Mouse (Mus musculus): ENCODE data around the gene Astn2.
"Not testable (repeated sequence)": the region's sequence is repeated elsewhere in the genome, so short reads cannot be mapped to it uniquely, and the experiment has no call there.

Astn2 gene

DNA sequence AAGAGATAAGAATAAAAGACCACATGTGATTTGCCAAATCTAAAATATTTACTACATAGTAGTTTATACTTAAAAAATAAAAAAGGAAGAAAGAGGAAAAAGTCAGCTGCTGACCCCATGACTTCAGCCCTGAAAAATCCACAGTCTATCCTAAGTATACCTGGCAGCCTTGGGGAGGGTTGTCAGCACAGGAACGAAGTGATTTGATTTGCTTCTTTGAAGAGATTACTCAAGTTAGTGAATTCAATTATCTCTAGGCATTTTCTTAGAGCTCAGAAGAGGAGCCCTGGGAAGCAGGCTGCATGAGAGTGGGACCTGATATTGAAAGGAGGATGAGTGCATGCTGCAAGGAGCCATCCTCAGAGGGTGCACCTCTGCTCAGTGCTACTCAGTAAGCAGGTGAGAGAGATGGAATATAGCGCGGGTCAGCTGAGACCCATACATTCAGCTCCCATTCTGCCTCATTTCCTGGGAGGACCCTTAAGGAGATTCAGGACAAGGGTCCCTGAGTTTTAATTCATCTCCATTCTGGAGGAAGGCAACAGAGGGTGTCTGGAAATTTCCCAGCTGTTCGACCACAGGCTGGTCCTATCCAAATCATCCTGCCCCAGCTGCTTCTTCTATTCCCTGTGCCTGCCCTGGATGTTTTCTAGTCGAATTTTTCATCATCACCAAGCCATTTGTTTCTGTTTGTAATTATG is 646.1 kb downstream of the Astn2 start:
- DNase-seq (ENCODE audit: low spot score in 2 of 2), result no peak

DNA sequence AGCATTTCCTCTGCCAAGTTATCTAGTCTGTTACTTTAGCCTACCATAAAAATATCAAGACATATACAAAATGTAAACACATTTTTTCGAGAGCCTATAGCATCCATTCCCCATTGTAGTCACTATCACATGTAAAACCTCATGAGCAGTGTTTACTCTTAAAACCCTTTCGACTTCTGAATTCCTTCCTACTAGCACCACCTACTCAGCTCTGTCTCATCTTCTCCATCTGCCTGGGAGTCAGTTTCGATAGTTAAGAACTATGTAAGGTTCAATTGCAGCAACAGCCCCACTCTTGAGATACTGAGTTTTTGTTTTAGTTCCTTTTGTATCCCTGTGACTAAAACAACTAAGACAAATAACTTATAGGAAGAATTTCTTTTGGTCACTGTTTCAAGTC is 651.5 kb downstream of the Astn2 start:
- DNase-seq (ENCODE audit: low spot score in 2 of 2), result no peak

DNA sequence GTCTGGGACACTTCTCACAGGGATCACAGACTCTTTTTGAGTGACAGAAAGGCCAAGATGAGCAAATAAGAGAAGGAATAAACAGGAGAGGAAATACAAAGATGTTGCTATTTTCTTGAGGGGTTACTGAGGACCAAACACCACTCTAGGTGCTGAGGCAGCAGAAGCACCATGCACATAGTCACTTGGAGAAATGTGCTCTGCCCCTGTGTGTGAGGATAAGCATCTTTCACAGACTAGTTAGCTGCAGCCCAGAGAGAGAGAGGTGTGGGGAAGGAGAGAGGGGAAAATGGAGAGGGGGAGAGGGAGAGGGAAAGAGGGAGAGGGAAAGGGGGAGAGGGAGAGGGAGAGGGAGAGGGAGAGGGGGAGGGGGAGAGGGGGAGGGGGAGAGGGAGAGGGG is 659.6 kb downstream of the Astn2 start:
- no peak for DNase-seq (ENCODE audit: low spot score in 2 of 2)

GRCm38 (mm10) chr4:65744088-65744610 is 660.3 kb downstream of the Astn2 start:
- DNase-seq (ENCODE audit: low spot score in 2 of 2), result no peak

DNA sequence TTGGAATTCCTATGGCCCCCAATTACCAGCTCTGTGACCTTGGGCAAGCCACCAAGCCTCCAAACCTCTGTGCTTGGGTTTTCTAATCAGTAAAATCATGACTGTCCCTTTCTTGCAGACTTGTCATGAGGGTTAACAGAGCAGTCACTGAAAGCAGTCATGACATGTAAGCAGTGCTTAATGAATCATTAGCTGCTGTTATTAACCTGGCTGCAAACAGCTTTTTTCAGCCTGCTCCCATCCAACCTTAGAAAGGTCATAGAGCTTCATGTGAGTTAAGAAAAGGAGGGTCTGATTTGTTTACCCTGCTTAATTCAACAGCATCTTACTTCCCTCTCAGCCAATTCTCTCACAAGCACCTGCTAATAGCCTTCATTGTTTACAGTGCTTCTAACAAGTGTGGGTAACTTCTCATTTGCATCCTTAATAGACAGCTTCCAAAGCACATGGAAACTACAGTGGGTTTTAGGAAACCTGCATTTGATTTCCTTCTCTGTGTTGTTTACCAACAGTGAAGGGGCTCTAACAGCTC is 661.2 kb downstream of the Astn2 start:
- no peak for DNase-seq (ENCODE audit: low spot score in 2 of 2)

- DNase-seq (ENCODE audit: low spot score in 2 of 2), result no peak
Observed at GRCm38 (mm10) chr4:65724414-65724813, 680.0 kb downstream of the Astn2 start.

- DNase-seq (ENCODE audit: low spot score in 2 of 2), result no peak
Observed at GRCm38 (mm10) chr4:65719610-65720009, 684.8 kb downstream of the Astn2 start.

GRCm38 (mm10) chr4:65717899-65718298 is 686.5 kb downstream of the Astn2 start:
- no peak for DNase-seq (ENCODE audit: low spot score in 2 of 2)

DNA sequence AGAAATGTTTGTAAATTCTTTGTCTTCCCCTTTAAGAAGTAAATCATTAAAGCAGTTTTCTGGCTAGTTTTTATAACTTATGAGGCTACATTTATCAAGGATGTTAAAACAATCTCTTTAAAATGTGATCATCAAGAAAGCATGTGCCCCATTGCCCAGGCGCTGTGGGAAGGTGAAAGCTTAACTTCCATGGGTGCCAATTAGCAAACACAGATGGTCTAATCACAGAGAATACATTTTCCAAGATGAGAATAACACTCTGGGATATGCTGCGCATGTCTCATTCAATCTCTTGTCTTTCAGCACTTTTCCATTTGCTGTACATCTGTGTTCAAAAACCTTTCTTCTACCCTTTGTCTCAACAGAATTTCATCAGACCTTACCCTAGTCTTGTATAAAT is 688.3 kb downstream of the Astn2 start:
- DNase-seq (ENCODE audit: low spot score in 2 of 2), result no peak

- no peak for DNase-seq (ENCODE audit: low spot score in 2 of 2)
Observed at GRCm38 (mm10) chr4:65711678-65712077, 692.7 kb downstream of the Astn2 start.

DNA sequence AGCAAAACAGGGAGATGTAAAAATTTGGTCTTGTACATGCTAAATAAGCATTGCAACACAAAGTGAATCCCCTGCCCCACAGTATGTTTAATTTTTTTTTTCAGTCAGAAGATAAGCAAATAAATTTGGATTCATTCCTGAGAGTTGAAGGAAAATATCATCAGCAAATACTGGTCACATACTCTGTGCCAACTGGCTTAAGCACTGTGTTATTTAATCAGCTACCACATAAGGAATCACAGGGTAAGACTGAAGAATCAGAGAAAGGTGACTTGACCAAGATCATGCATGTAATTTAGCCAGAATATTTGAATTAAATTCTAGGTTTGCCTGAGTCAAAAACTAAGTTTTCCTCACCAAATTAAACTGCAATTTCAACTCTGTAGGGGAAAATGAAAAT is 693.8 kb downstream of the Astn2 start:
- DNase-seq (ENCODE audit: low spot score in 2 of 2), result no peak

GRCm38 (mm10) chr4:65701848-65702247 is 702.6 kb downstream of the Astn2 start:
- no peak for DNase-seq (ENCODE audit: low spot score in 2 of 2)

DNA sequence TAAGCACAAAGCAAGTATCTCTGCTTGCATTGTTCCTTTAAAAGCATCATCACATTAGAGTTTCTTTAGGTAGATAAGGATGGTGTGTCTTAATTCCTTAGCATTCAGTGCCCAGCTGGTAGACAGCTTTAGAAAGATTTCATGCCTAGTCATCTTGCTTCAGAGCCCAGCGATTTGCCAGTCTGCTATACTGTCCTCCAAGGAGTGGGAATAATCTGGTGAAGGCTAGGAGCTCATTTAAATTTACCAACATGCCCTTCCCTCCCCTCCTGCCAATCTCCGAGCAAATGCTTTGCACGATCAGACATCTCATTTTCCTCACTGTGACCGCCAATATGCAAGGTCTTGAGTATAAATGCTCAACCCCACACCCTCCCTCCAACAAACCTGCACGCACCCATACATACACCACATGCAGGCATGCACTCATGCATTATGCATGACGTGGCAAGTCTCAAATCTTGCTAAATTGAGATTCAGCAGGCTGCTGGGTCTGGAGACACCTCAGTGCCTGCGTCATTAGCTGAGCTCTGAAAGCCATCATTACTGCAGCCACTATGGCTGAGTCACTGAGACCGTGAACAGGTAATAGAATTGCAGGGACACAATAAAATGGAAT is 704.6 kb downstream of the Astn2 start:
- no peak for DNase-seq (ENCODE audit: low spot score in 2 of 2)

GRCm38 (mm10) chr4:65695241-65695640 is 709.2 kb downstream of the Astn2 start:
- DNase-seq (ENCODE audit: low spot score in 2 of 2), result no peak

DNA sequence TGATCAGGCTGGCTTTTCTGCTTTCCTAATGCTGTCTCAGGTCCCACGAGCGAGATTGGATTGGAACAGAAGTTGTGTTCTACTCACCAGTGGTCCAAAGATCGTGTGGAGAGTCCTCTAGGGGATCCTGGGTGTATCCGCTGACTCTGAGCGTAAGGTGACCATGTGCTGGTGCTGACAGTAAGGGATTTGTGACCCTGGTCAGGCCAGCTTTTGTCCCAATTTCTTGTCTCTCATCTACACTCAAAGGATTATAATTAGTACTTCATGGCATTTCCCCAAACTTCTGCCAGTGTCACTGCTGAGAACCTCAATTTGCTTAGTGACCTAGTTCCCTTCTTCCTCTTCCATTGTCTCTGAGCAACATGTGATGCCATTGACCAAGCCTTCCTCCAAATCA is 710.4 kb downstream of the Astn2 start:
- no peak for DNase-seq (ENCODE audit: low spot score in 2 of 2)

DNA sequence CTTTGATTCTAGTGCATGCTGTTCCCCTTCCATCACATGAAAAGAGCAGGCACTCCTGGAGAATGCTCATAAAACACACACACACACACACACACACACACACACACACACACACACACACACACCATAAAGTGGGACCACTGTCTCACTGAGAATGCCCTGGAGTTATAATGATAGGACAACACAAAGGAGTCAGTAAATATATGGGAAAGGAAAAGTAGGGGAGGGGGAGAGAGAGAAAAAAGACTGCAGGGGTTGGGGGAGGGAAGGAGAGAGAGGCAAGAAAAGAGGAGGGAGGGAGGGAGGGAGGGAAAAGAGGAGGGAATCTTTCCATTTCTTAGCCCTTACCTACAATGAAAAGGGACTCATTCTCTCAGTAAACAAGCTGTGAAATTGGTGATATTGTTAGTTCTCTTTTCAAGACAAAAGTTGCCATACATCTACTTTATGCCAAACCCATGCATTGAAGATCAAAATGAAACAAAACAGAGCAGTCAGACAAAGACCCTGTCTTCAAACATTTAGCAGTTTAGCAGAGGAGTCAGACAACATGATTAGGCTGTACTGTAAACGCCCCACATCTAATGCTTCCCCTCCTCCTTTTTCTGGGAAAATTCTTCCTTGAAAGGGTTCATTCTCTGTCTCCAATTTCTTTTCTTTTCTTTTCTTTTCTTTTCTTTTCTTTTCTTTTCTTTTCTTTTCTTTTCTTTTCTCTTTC is 717.2 kb downstream of the Astn2 start:
- no peak for DNase-seq (ENCODE audit: low spot score in 2 of 2)

DNA sequence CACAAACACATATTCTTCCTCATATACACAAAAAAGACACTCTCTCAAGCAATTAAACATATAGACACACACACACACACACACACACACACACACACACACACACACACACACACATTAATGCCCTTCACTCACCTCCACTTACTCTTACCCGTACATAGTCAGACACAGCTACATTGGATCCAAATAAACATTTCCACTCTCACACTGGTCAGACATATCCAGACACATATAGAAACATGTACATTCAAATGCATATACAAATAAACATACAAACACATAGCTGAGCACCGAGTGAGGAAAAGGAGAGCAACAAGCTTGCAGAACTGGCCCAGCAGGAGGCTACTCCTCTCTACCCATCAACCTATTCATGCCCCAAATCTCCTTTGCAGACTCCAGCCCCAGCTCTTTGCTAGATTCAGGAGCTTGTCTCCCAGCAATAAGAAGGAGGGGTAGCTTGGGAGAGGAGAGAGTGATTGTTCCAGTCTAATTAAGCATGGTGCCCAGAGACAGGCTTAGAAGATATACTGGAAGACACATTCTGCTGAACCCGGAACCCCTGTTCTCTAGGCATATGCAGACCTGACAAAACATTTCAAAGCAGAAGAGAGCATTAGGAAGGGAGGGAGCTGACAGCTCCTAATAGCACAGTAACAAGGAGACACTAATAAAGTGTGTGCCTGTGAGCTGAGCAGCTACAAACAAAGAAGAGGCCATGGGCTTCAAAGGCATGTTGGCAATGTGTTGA is 718.0 kb downstream of the Astn2 start:
- no peak for DNase-seq (ENCODE audit: low spot score in 2 of 2)

DNA sequence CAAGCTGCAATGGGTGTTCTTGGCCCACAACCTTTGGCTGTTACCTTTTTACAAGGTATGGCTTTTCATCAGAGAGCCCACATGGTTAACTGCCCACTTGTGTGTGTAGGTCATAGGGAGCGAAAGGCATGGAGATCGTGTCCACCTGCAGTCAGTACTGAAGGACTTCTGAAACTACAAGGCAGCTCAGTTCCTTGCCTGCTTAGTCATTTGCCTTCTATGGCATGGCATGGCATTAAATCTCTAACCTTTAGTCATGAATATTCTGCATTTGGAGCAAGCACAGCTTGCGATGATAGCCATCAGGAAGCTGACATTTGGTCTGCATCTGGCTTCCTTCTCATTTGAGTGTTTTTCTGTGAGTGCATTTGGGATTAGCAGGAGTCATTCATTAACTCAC is 720.0 kb downstream of the Astn2 start:
- no peak for DNase-seq (ENCODE audit: low spot score in 2 of 2)

GRCm38 (mm10) chr4:65679786-65680185 is 724.6 kb downstream of the Astn2 start:
- DNase-seq (ENCODE audit: low spot score in 2 of 2), result not testable (repeated sequence)

DNA sequence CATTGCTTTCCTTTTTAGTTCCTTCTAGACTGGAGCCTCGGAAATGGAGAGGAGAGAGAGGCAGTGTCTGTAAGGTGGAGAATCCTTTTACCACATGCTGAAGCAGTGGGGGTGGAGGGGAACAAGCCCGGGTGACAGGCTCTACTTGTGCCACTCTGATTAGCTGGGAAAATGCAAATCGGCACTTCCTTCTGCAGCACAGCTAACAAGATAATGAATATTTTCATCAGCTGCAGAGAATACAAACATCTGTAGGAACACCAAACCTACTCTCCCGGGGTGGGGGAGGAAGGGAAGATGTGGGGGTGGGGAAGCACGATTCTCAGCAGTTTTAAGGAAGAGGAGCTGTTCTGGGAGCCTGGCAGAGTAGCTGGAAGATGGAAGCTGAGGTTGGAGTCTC is 725.5 kb downstream of the Astn2 start:
- no peak for DNase-seq (ENCODE audit: low spot score in 2 of 2)

GRCm38 (mm10) chr4:65678495-65678894 is 725.9 kb downstream of the Astn2 start:
- DNase-seq (ENCODE audit: low spot score in 2 of 2), result no peak
